Mouse (Mus musculus) cerebellum, adult 2 months (tissue): ENCODE measurements at regions not wholly inside any gene's neighbourhood (a gene's known extent, or its start where the extent isn't known, plus 50 kb on each side); places are given as distances from the start of the nearest gene placed in this dataset.

Source experiments
- DNase-seq, 2 experiments: peaks; one replicate each; pipeline ENCODE4 v3.0.0; 2021
- H3K27ac ChIP-seq: fragments of 200-500 bp; 2 replicates; pipeline ENCODE4 v1.5.1; 2012; ENCODE audit warnings: low read length, control low read depth, inconsistent platforms; ENCODE audit not compliant: insufficient read depth
- H3K27me3 ChIP-seq: fragments of 200-500 bp; 2 replicates; pipeline ENCODE4 v1.6.1; 2012; ENCODE audit warnings: inconsistent platforms, mild to moderate bottlenecking, low read length, moderate library complexity; ENCODE audit not compliant: control insufficient read depth, insufficient read depth
- H3K4me1 ChIP-seq: fragments of 200-500 bp; 2 replicates; pipeline ENCODE4 v1.6.1; 2011; ENCODE audit warnings: low read length; ENCODE audit not compliant: control insufficient read depth, insufficient read depth
- H3K4me3 ChIP-seq: fragments of 200-500 bp; replicated peaks from 2 replicates; pipeline ENCODE3; 2011; ENCODE audit warnings: mild to moderate bottlenecking, low read depth, low read length, control low read depth; ENCODE audit not compliant: insufficient read depth
- CTCF ChIP-seq: fragments of 200-500 bp; IDR thresholded peaks from 2 replicates; pipeline ENCODE4 v1.5.1; 2011; ENCODE audit warnings: low read depth, mild to moderate bottlenecking, control low read depth, low read length, moderate library complexity, borderline replicate concordance; ENCODE audit not compliant: insufficient read depth
- POLR2A ChIP-seq: fragments of 200-500 bp; IDR thresholded peaks from 2 replicates; pipeline ENCODE4 v1.6.1; 2011; ENCODE audit warnings: low read length, control low read depth, borderline replicate concordance; ENCODE audit not compliant: insufficient read depth
- WGBS: fragments of 180-500 bp; shearing (Covaris S2); methylation state at CpG from one replicate; pipeline ENCODE4 v1.1.7; 2018; 5-methylcytosine and 5-hydroxymethylcytosine counted together

DNA sequence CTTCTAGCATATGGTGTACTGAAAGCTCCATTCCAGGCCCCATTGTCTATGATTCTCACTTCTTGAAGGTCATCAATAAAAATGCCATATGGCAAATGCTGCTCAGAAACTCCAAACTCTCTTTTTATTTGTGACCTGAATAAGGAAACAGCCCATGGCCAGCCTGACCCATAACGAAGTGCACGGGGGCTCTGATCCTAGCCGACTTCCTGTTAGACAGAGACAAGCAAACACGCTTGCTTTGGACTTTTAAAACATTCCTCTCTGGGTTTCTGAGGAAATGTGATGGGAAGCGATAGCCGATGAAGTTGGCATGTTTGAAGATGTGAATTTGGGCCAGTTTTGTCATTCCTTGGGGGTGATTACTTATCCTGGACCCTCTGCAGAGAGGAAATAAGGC, 346.1 kb upstream of the Ddhd1 start:
- H3K27me3 ChIP-seq: no peaks in the 10 kb centered on the region
- H3K4me3 ChIP-seq: no peak overlapping the region
- WGBS: 86% methylated on average over 6 of the region's 6 CpGs
- no peaks in the 10 kb centered on the region for H3K4me1 ChIP-seq
- no peak overlapping the region for H3K27ac ChIP-seq
- no peak for DNase-seq
- TF ChIP-seq POLR2A (no peak), CTCF (no peak)

DNA sequence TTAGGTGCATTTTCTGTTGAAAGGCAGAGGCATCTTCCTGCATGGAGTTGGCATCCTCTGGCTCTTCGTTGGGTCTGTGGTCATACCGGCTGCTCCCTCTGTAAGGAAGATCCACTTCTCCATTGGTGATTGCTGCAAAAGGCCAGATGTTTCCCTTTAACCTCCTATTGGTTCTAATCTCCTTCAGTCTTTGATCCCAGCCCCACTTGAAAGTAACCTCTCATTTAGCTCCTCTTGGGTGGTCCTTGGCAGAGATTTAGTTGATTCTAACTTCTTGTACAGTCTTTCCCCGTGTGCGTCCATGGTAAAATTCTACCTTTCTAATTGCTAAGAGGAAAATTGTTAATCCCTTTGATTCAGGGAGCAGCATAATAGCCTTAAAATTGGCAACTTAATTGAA, 347.4 kb upstream of the Ddhd1 start:
- 58% methylated on average over 4 of the region's 4 CpGs for WGBS
- no peaks in the 10 kb centered on the region for H3K27me3 ChIP-seq
- H3K4me3 ChIP-seq: no peak overlapping the region
- TF ChIP-seq POLR2A: no peak
- no peak for TF ChIP-seq CTCF
- no peaks in the 10 kb centered on the region for H3K4me1 ChIP-seq
- DNase-seq: no peak
- no peak overlapping the region for H3K27ac ChIP-seq

DNA sequence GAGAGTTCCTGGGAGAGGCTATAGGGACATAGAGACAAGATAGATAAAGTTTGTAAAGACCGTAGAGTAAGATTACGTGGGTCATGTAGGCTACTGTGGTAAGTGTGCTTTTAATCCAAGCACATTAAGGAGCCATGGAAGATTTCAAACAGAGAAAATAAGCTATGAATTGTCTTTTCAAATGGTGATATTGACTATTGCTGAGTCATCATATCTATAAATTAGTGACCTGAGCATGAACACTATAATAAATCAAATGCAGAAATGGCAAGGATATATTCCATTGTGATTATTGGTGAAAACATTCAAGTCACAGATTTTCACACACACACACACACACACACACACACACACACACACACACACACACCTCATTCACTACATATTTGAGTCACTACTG, 355.3 kb upstream of the Ddhd1 start:
- Histone ChIP-seq H3K4me3 (no peak overlapping the region), H3K27me3 (no peaks in the 10 kb centered on the region), H3K27ac (no peak overlapping the region), H3K4me1 (no peaks in the 10 kb centered on the region)
- TF ChIP-seq POLR2A: no peak
- no peak for TF ChIP-seq CTCF
- no peak for DNase-seq
- whole genome bisulfite sequencing: over 99% methylated on average over 2 of the region's 2 CpGs

DNA sequence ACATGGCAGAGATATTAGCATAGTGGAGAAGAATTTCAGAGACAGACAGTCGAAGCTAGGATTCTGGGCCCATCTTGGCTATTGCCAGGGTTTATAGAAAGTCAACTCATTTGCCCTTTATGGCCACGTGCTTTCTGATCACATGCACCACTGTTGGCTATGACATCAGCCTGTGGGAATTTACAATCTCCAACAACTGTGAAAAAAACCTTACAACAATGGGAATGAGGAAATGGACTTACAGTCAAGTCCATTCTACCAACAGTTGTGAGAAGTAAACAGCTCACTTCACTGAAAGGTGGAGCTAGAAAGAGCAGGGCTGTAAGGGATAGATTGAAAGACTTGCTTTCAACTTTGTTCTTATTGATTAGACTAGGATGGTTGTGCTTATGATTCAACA, 356.1 kb upstream of the Ddhd1 start:
- Histone ChIP-seq H3K4me3 (no peak overlapping the region), H3K27ac (no peak overlapping the region), H3K4me1 (no peaks in the 10 kb centered on the region), H3K27me3 (no peaks in the 10 kb centered on the region)
- WGBS: 72% methylated on average over 2 of the region's 2 CpGs
- no peak for TF ChIP-seq CTCF
- DNase-seq: no peak

DNA sequence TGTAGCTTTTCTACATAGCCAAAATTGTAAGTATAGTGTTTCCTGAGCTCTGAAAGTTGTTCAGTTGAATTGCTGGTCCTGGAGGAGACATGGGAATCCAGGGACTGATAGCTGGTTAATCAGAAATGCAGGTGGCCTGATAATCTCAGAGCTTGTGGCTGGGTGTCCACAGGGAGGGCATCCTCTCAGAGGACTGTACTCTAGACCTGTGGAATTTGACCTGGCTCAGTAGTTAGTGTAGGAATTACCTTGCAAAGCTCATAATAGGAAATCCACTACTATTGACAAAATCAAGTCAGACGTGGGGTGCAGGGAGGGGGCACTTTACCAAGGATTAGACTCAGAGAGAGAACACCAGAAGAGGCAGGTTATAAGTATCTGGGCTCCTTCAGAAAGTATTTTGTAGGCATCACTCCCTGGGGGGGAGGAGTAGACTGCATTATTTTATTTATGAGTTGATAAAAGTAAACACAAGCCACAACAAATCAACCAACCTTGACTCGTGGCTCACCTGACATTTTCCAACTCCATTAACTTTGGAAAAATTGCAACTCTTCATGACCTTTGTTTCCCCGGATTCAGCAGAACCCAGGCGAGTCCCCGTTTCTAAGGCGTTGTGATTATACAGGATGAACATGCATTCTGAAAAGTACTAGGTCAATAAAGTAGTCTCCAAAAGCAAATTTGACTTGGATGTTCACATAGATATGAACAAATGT, 357.9 kb upstream of the Ddhd1 start:
- H3K27me3 ChIP-seq: no peaks in the 10 kb centered on the region
- 87% methylated on average over 6 of the region's 6 CpGs for WGBS
- DNase-seq: no peak
- H3K27ac ChIP-seq: no peak overlapping the region
- TF ChIP-seq CTCF: no peak
- no peak for TF ChIP-seq POLR2A
- H3K4me1 ChIP-seq: no peaks in the 10 kb centered on the region
- H3K4me3 ChIP-seq: no peak overlapping the region

DNA sequence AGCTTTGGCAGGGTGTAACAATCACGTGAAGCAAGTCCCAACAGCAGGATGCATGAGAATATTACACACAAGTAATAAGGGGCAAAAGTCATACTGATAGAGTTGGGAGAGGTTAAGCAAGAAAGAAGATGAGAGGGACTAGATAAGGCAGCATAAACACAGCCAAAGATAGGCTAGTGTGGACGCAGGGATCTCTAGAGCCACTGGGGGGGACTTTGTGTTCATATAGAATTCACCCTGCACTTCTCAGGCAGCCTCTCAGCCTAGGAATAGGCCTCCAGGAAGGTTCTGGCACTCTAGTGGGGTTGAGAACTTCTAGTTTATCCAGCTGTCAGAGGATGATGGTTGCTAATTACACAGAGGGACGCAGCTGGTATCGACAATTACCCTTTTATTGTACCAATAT, 358.8 kb upstream of the Ddhd1 start:
- Histone ChIP-seq H3K4me3 (no peak overlapping the region), H3K27me3 (no peaks in the 10 kb centered on the region), H3K27ac (no peak overlapping the region), H3K4me1 (no peaks in the 10 kb centered on the region)
- DNase-seq: no peak
- WGBS: 72% methylated on average over 4 of the region's 4 CpGs
- no peak for TF ChIP-seq POLR2A
- TF ChIP-seq CTCF: no peak

DNA sequence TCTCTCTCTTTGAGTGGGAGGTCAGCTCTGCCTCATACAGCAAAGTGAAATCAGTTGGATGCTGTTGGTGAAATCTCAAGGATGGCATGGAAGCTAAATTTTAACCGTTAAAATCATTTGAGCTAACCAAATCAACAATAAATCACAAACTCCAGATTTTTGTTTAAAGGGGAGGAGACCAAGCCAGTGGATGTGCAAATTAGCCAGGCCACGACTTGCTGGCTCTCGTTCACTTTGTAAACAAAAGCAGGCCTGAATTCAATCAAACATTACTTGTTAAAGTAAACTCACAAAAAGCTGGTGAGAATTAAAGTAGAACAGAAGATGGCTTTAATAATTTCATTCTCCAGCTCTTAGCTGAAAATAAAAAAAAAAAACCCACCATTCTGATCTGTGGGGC, 359.3 kb upstream of the Ddhd1 start:
- 72% methylated on average over 3 of the region's 3 CpGs for WGBS
- TF ChIP-seq CTCF: no peak
- Histone ChIP-seq H3K4me1 (no peaks in the 10 kb centered on the region), H3K27ac (no peak overlapping the region), H3K27me3 (no peaks in the 10 kb centered on the region), H3K4me3 (no peak overlapping the region)
- DNase-seq: no peak

DNA sequence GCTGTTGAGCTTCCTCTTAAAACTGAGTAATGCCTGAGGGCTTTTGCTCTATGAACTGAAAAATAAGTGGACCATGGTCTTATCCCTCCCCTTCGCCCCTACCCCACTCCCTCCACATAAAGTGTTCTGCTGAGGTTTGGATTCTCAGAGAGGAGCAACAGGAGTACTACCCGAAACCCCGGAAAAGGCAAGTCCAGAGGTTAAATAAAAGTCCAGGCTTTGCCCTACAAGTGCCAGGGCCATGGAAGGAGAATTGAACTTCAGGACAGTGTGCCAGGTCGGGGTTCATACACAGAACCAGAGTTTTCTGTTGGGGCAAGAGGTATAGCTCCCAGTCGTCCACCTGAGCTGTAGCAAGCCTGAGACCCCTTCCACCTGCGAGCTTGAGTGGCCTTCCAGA, 360.0 kb upstream of the Ddhd1 start:
- TF ChIP-seq POLR2A: no peak
- TF ChIP-seq CTCF: no peak
- DNase-seq: no peak
- H3K4me1 ChIP-seq: no peaks in the 10 kb centered on the region
- H3K27ac ChIP-seq: no peak overlapping the region
- WGBS: 80% methylated on average over 6 of the region's 6 CpGs
- H3K27me3 ChIP-seq: no peaks in the 10 kb centered on the region
- no peak overlapping the region for H3K4me3 ChIP-seq
